Mouse (Mus musculus): ENCODE results near the gene Cpa5.

DNA sequence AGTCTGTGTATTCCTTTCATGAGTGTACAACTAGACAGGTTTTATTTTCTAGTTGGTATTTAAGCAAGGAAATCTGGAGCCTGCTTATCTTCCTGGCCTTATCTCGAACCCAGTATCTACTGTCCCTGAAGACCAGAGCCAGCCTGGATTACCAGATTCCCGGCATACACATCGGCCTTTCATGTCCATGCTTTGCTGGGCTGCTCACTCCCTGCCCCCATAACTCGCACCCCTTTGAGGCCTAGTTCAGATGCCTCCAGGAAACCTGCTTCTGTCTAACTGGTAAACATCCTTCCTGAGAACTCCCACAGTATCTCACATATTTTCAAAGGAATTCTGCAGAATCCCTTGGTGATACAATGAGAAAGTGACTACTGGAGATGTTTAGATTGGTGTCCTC is 54.5 kb downstream of the Cpa5 start:
- no peak for TF ChIP-seq ETS1 (IDR thresholded peaks at IDR 0.05; ENCODE audit: low read depth, low read length)
- TF ChIP-seq POLR2A (IDR thresholded peaks at IDR 0.05; ENCODE audit: control insufficient read depth in 1 of 2, insufficient read depth in 1 of 2, low read depth in 1 of 2, low read length in 2 of 2, poor library complexity in 1 of 2): no peak
- TF ChIP-seq UBTF (IDR thresholded peaks at IDR 0.05; ENCODE audit: borderline replicate concordance, insufficient read depth, low read depth, low read length): no peak
